Mouse (Mus musculus) kidney, adult 2 months (tissue): ENCODE measurements around the gene Tbx6.

Experiments used
- CTCF ChIP-seq: fragments of 200-500 bp; conservative IDR thresholded peaks from 2 replicates; pipeline ENCODE4 v1.5.1; 2011; ENCODE audit warnings: low read depth, mild to moderate bottlenecking, control low read depth, low read length, moderate library complexity, mixed read lengths; ENCODE audit not compliant: insufficient read depth, insufficient read length
- POLR2A ChIP-seq: fragments of 200-500 bp; IDR thresholded peaks from one replicate; pipeline ENCODE4 v1.6.1; 2011; ENCODE audit warnings: low read depth, low read length, control low read depth

DNA sequence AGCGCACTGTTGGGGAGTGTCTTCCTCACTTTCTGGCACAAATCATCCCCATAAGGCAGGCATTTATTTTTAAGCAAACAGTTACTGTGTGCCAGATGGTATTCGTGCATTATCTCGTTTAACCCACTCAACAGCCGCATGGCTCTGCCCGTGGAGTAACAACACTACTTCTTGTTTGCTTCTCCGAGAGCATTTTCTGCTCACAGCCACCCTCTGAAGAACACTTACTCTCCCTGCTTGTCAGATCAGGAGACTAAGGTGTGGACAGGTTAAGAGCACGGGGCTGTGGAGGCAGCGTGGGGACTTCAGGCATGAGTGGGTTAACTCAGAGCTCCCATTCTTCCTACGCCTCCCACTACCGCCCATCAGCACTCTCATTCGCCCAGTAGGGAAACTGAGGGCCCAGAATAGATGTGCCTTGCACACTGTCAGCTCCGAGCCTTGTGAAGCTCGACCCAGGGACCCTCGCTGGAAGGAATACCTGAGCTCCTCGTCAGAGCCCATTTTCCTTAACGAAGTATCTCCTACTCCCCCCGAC, 18.7 kb upstream of the Tbx6 start:
- no peak for TF ChIP-seq CTCF
- TF ChIP-seq POLR2A: no peak
